Mouse (Mus musculus): Measurements from ENCODE around the gene Gm5580. TPM values are rescaled to one million over a fixed set of nuclear protein-coding genes. Genes with fewer than 3 reads are reported as not detected.

Gene Gm5580
- polyA plus RNA-seq, 1 experiment from 2014 or later, result 0.60 TPM

Other genes starting within 250 kb of the Gm5580 start
- gene March8, start 213.1 kb upstream of the Gm5580 start, polyA plus RNA-seq (2015; fragmentation: Nextera tagmentation; extraction: Ambion mirVana), result 18.4 and 22.2 TPM in 2 replicates
- gene Alox5, start 90.0 kb upstream of the Gm5580 start, polyA plus RNA-seq (2015; fragmentation: Nextera tagmentation; extraction: Ambion mirVana), result 1.0 and 1.7 TPM in 2 replicates
- gene Olfr211, start 62.0 kb upstream of the Gm5580 start, polyA plus RNA-seq (2015; fragmentation: Nextera tagmentation; extraction: Ambion mirVana), result not detected in 2 replicates
- not detected in 2 replicates for gene Olfr212, start 44.6 kb upstream of the Gm5580 start, polyA plus RNA-seq (2015; fragmentation: Nextera tagmentation; extraction: Ambion mirVana)
- not detected in 2 replicates for gene Olfr213, start 12.7 kb upstream of the Gm5580 start, polyA plus RNA-seq (2015; fragmentation: Nextera tagmentation; extraction: Ambion mirVana)
- not detected in 2 replicates for gene Olfr214, start 3.1 kb downstream of the Gm5580 start, polyA plus RNA-seq (2015; fragmentation: Nextera tagmentation; extraction: Ambion mirVana)
- gene Olfr215, start 33.1 kb downstream of the Gm5580 start, polyA plus RNA-seq (2015; fragmentation: Nextera tagmentation; extraction: Ambion mirVana), result not detected in 2 replicates
- gene Zfp422, start 77.9 kb downstream of the Gm5580 start, polyA plus RNA-seq (2015; fragmentation: Nextera tagmentation; extraction: Ambion mirVana), result 218 and 229 TPM in 2 replicates
- gene Depp1, start 99.5 kb downstream of the Gm5580 start, polyA plus RNA-seq (2015; fragmentation: Nextera tagmentation; extraction: Ambion mirVana), result 16.5 and 19.9 TPM in 2 replicates
- 14.4 and 14.5 TPM in 2 replicates for gene Rassf4, start 122.8 kb downstream of the Gm5580 start, polyA plus RNA-seq (2015; fragmentation: Nextera tagmentation; extraction: Ambion mirVana)
- 0.04 and 0.07 TPM in 2 replicates for gene Tmem72, start 165.8 kb downstream of the Gm5580 start, polyA plus RNA-seq (2015; fragmentation: Nextera tagmentation; extraction: Ambion mirVana)

All from embryonic facial prominence, embryonic 13.5 days (tissue).